Mouse (Mus musculus): Measurements from ENCODE around the gene Gsk3a. TPM values are rescaled to one million over a fixed set of nuclear protein-coding genes. Genes with fewer than 3 reads are reported as not detected.

Gene Gsk3a
- polyA plus RNA-seq, 1 experiment from 2014 or later: 6.8 TPM

DNA sequence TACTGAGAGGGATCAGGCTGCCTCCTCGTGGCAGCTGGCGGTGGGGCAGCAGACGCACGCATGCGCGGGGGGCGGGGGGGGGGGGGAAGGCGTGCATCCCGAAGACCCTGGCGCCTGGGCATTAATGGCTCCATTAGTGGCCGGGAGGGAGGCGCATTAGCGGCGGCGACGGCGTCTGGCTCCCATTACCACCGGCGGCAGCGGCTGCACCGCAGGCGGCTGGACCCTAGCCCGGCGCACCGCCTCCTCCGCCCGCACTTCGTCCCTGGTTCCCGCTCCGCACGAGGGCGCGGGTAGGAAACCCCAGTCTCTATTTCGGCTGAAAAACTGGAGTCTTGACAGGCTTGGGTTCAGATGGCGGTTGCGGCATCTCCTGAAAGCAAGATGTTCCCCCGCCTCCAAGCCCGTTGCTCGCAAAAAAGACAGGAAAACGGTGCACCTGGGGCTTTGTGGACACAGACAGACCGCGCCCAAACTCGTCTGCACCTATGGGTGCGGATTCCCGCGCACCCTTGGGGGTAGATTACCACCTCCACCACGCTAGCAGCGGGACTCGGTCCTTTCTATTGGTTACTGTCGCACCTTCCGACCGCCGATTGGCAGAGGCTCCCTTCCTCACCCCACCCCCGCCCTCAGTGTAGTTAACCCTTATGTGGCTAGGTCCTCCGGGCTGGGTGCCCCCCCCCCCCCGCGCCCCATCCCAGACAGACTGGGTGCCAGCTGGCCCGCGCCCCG lies 40.9 kb upstream of the Gsk3a start:
- peaks cover 35% of the 10 kb centered on the region for H3K4me1 ChIP-seq (ENCODE audit: insufficient read depth, low read depth, low read length)
- peak overlapping the region; percentile 92 for H3K4me2 ChIP-seq (replicated peaks; ENCODE audit: low read depth, low read length)
- ATAC-seq (peak; percentile 60), DNase-seq (ENCODE audit: low spot score) (peak; percentile 95)
- H3K27me3 ChIP-seq (replicated peaks; ENCODE audit: insufficient read depth, low read length): no peaks in the 10 kb centered on the region
- peak overlapping the region; percentile 51; the same call in 1 of the 2 replicates for H3K9ac ChIP-seq (replicated peaks; ENCODE audit: low read depth)
- H3K36me3 ChIP-seq (ENCODE audit: insufficient read depth, low read length): no peaks in the 10 kb centered on the region
- WGBS: under 1% methylated on average over 51 of the region's 60 CpGs
- TF ChIP-seq EP300 (IDR thresholded peaks at IDR 0.05) (no peak), CTCF (IDR thresholded peaks at IDR 0.05) (peak; percentile 74)
- no peaks in the 10 kb centered on the region for H3K9me3 ChIP-seq (ENCODE audit: low read length)
- peak overlapping the region; percentile 96 for H3K27ac ChIP-seq (ENCODE audit: low read length)
- H3K4me3 ChIP-seq (ENCODE audit: low read depth, low read length): peak overlapping the region; percentile 63

- Histone ChIP-seq H3K4me3 (ENCODE audit: low read depth, low read length) (peak overlapping the region; percentile 63), H3K27me3 (replicated peaks; ENCODE audit: insufficient read depth, low read length) (no peaks in the 10 kb centered on the region), H3K9me3 (ENCODE audit: low read length) (no peaks in the 10 kb centered on the region), H3K4me1 (ENCODE audit: insufficient read depth, low read depth, low read length) (peaks cover 33% of the 10 kb centered on the region), H3K27ac (ENCODE audit: low read length) (peak overlapping the region; percentile 96), H3K36me3 (ENCODE audit: insufficient read depth, low read length) (no peaks in the 10 kb centered on the region), H3K9ac (replicated peaks; ENCODE audit: low read depth) (no peak overlapping the region; the same call in 1 of the 2 replicates), H3K4me2 (replicated peaks; ENCODE audit: low read depth, low read length) (peak overlapping the region; percentile 92)
- TF ChIP-seq CTCF (IDR thresholded peaks at IDR 0.05) (no peak), EP300 (IDR thresholded peaks at IDR 0.05) (peak; percentile 12; the same call in 1 of the 2 replicates)
- no peak for ATAC-seq
- WGBS: 6% methylated on average over 4 of the region's 4 CpGs
- DNase-seq (ENCODE audit: low spot score): no peak
Measured at GRCm38 (mm10) chr7:25277998-25278340, 40.3 kb upstream of the Gsk3a start.

GRCm38 (mm10) chr7:25277405-25277804 lies 39.8 kb upstream of the Gsk3a start:
- Histone ChIP-seq H3K9me3 (ENCODE audit: low read length) (no peaks in the 10 kb centered on the region), H3K27me3 (replicated peaks; ENCODE audit: insufficient read depth, low read length) (no peaks in the 10 kb centered on the region), H3K9ac (replicated peaks; ENCODE audit: low read depth) (no peak overlapping the region), H3K4me1 (ENCODE audit: insufficient read depth, low read depth, low read length) (peaks cover 33% of the 10 kb centered on the region), H3K36me3 (ENCODE audit: insufficient read depth, low read length) (no peaks in the 10 kb centered on the region), H3K27ac (ENCODE audit: low read length) (peak overlapping the region; percentile 96), H3K4me3 (ENCODE audit: low read depth, low read length) (no peak overlapping the region), H3K4me2 (replicated peaks; ENCODE audit: low read depth, low read length) (peak overlapping the region; percentile 92; the same call in 1 of the 2 replicates)
- DNase-seq (ENCODE audit: low spot score) (no peak), ATAC-seq (no peak)
- WGBS: 80% methylated on average over 4 of the region's 4 CpGs
- no peak for TF ChIP-seq EP300 (IDR thresholded peaks at IDR 0.05)
- TF ChIP-seq CTCF (IDR thresholded peaks at IDR 0.05): no peak

GRCm38 (mm10) chr7:25275555-25276298 lies 38.1 kb upstream of the Gsk3a start:
- Histone ChIP-seq H3K27ac (ENCODE audit: low read length) (no peak overlapping the region), H3K4me3 (ENCODE audit: low read depth, low read length) (no peak overlapping the region), H3K9ac (replicated peaks; ENCODE audit: low read depth) (no peak overlapping the region), H3K27me3 (replicated peaks; ENCODE audit: insufficient read depth, low read length) (no peaks in the 10 kb centered on the region), H3K4me1 (ENCODE audit: insufficient read depth, low read depth, low read length) (peaks cover 24% of the 10 kb centered on the region), H3K4me2 (replicated peaks; ENCODE audit: low read depth, low read length) (no peak overlapping the region), H3K36me3 (ENCODE audit: insufficient read depth, low read length) (no peaks in the 10 kb centered on the region), H3K9me3 (ENCODE audit: low read length) (no peaks in the 10 kb centered on the region)
- DNase-seq (ENCODE audit: low spot score) (no peak), ATAC-seq (no peak)
- WGBS: 59% methylated on average over 8 of the region's 9 CpGs
- TF ChIP-seq CTCF (IDR thresholded peaks at IDR 0.05): no peak
- TF ChIP-seq EP300 (IDR thresholded peaks at IDR 0.05): no peak

GRCm38 (mm10) chr7:25274996-25275395 lies 37.3 kb upstream of the Gsk3a start:
- no peak for DNase-seq (ENCODE audit: low spot score)
- WGBS: 91% methylated on average over 3 of the region's 3 CpGs
- Histone ChIP-seq H3K27me3 (replicated peaks; ENCODE audit: insufficient read depth, low read length) (no peaks in the 10 kb centered on the region), H3K4me2 (replicated peaks; ENCODE audit: low read depth, low read length) (no peak overlapping the region), H3K36me3 (ENCODE audit: insufficient read depth, low read length) (no peaks in the 10 kb centered on the region), H3K27ac (ENCODE audit: low read length) (no peak overlapping the region), H3K9ac (replicated peaks; ENCODE audit: low read depth) (peak overlapping the region; percentile 12; the same call in 1 of the 2 replicates), H3K4me3 (ENCODE audit: low read depth, low read length) (no peak overlapping the region), H3K9me3 (ENCODE audit: low read length) (no peaks in the 10 kb centered on the region), H3K4me1 (ENCODE audit: insufficient read depth, low read depth, low read length) (peaks cover 18% of the 10 kb centered on the region)
- ATAC-seq: no peak
- TF ChIP-seq CTCF (IDR thresholded peaks at IDR 0.05) (no peak), EP300 (IDR thresholded peaks at IDR 0.05) (no peak)

GRCm38 (mm10) chr7:25274571-25274970 lies 36.9 kb upstream of the Gsk3a start:
- WGBS: 26% methylated on average over 5 of the region's 5 CpGs
- Histone ChIP-seq H3K9me3 (ENCODE audit: low read length) (no peaks in the 10 kb centered on the region), H3K4me1 (ENCODE audit: insufficient read depth, low read depth, low read length) (peaks cover 18% of the 10 kb centered on the region), H3K4me3 (ENCODE audit: low read depth, low read length) (no peak overlapping the region), H3K27me3 (replicated peaks; ENCODE audit: insufficient read depth, low read length) (no peaks in the 10 kb centered on the region), H3K27ac (ENCODE audit: low read length) (no peak overlapping the region), H3K36me3 (ENCODE audit: insufficient read depth, low read length) (no peaks in the 10 kb centered on the region), H3K9ac (replicated peaks; ENCODE audit: low read depth) (0 out of 2 replicates have a peak overlapping the region, but pooled peaks have one; percentile 12), H3K4me2 (replicated peaks; ENCODE audit: low read depth, low read length) (no peak overlapping the region)
- ATAC-seq (no peak), DNase-seq (ENCODE audit: low spot score) (no peak)
- TF ChIP-seq EP300 (IDR thresholded peaks at IDR 0.05) (no peak), CTCF (IDR thresholded peaks at IDR 0.05) (no peak)
